Mouse (Mus musculus) forebrain, embryonic 13.5 days (tissue): Measurements from ENCODE around the gene Tmem192. TPM values are rescaled to one million over a fixed set of nuclear protein-coding genes. Genes with fewer than 3 reads are reported as not detected.

ENCODE experiments used
- ATAC-seq: fragments of 200-750 bp; cut with Nextera tagmentation; 2 replicates; pipeline ENCODE4 v1.8.0; 2017
- H3K27ac ChIP-seq: fragments of 300-500 bp; sonication (generic); 2 replicates; pipeline ENCODE4 v1.5.1; 2015; ENCODE audit warnings: inconsistent platforms, mild to moderate bottlenecking, moderate library complexity
- H3K27me3 ChIP-seq: fragments of 300-500 bp; sonication (generic); 2 replicates; pipeline ENCODE4 v1.6.1; 2015; ENCODE audit warnings: mild to moderate bottlenecking, inconsistent platforms
- H3K36me3 ChIP-seq: fragments of 300-500 bp; sonication (generic); 2 replicates; pipeline ENCODE4 v1.6.1; 2015; ENCODE audit warnings: mild to moderate bottlenecking, inconsistent platforms; ENCODE audit not compliant: poor library complexity, severe bottlenecking
- H3K4me1 ChIP-seq: fragments of 300-500 bp; sonication (generic); 2 replicates; pipeline ENCODE4 v1.6.1; 2015; ENCODE audit warnings: inconsistent platforms
- H3K4me2 ChIP-seq: fragments of 300-500 bp; sonication (generic); 2 replicates; pipeline ENCODE4 v1.6.1; 2015; ENCODE audit warnings: inconsistent platforms, mild to moderate bottlenecking, moderate library complexity
- H3K4me3 ChIP-seq: fragments of 300-500 bp; sonication (generic); 2 replicates; pipeline ENCODE4 v1.5.1; 2015; ENCODE audit warnings: mild to moderate bottlenecking, inconsistent platforms
- H3K9ac ChIP-seq: fragments of 300-500 bp; sonication (generic); 2 replicates; pipeline ENCODE4 v1.6.1; 2015; ENCODE audit warnings: mild to moderate bottlenecking, inconsistent platforms
- H3K9me3 ChIP-seq: fragments of 300-500 bp; sonication (generic); replicated peaks from 2 replicates; pipeline ENCODE4 v1.6.1; 2016; ENCODE audit warnings: inconsistent platforms
- WGBS: fragments of 180-500 bp; shearing (Covaris S2); methylation state at CpG from one replicate; pipeline ENCODE4 v1.1.7; 2015; 5-methylcytosine and 5-hydroxymethylcytosine counted together
- polyA plus RNA-seq: library from polyadenylated mRNA; unstranded; fragments of >200 nt; fragmentation: Nextera tagmentation; extraction: Ambion mirVana; gene quantifications from 2 replicates; pipeline ENCODE4 v1.2.1, GENCODE M21; 2015

The Tmem192 gene
- 13.4 and 15.5 TPM in 2 replicates for polyA plus RNA-seq

GRCm38 (mm10) chr8:64946820-64947697 lies at the start of gene Tmem192:
TSS of gene Tmem192 (plus strand) at chr8:64947185.
- peaks cover 16% of the 10 kb centered on the region for H3K27me3 ChIP-seq
- peak within 1 kb of the TSS; percentile 68 for H3K9ac ChIP-seq
- H3K4me3 ChIP-seq: peak within 1 kb of the TSS; percentile 72
- 1% methylated on average over 73 of the region's 73 CpGs for WGBS
- ATAC-seq: peak; percentile 96
- no peaks in the 10 kb centered on the region for H3K9me3 ChIP-seq
- peak within 1 kb of the TSS; percentile 66 for H3K4me2 ChIP-seq
- H3K36me3 ChIP-seq: no peaks in the 10 kb centered on the region
- 0 out of 2 replicates have a peak, but pooled peaks cover 3% of the 10 kb centered on the region for H3K4me1 ChIP-seq
- peak within 1 kb of the TSS; percentile 68 for H3K27ac ChIP-seq

GRCm38 (mm10) chr8:64898710-64899109 lies 48.3 kb upstream of the Tmem192 start:
- H3K4me2 ChIP-seq: no peak overlapping the region
- H3K27ac ChIP-seq: no peak overlapping the region
- 28% methylated on average over 4 of the region's 4 CpGs for WGBS
- no peak overlapping the region for H3K9ac ChIP-seq
- no peak overlapping the region for H3K4me3 ChIP-seq
- H3K27me3 ChIP-seq: no peaks in the 10 kb centered on the region
- no peak for ATAC-seq
- H3K36me3 ChIP-seq: no peaks in the 10 kb centered on the region
- H3K9me3 ChIP-seq: no peaks in the 10 kb centered on the region
- H3K4me1 ChIP-seq: peaks cover 2% of the 10 kb centered on the region; the same call in 1 of the 2 replicates

- no peaks in the 10 kb centered on the region for H3K27me3 ChIP-seq
- H3K9ac ChIP-seq: no peak overlapping the region
- no peak for ATAC-seq
- WGBS: 94% methylated on average over 3 of the region's 3 CpGs
- H3K9me3 ChIP-seq: no peaks in the 10 kb centered on the region
- no peak overlapping the region for H3K4me3 ChIP-seq
- no peak overlapping the region for H3K4me2 ChIP-seq
- H3K36me3 ChIP-seq: no peaks in the 10 kb centered on the region
- H3K4me1 ChIP-seq: peaks cover 8% of the 10 kb centered on the region; the same call in 1 of the 2 replicates
- H3K27ac ChIP-seq: no peak overlapping the region
Measured at GRCm38 (mm10) chr8:64900645-64901044, 46.3 kb upstream of the Tmem192 start.

GRCm38 (mm10) chr8:64901527-64902156 lies 45.3 kb upstream of the Tmem192 start:
- Histone ChIP-seq H3K27ac (no peak overlapping the region), H3K9me3 (no peaks in the 10 kb centered on the region), H3K4me3 (no peak overlapping the region), H3K4me1 (peaks cover 8% of the 10 kb centered on the region; the same call in 1 of the 2 replicates), H3K9ac (no peak overlapping the region), H3K4me2 (no peak overlapping the region), H3K36me3 (no peaks in the 10 kb centered on the region), H3K27me3 (no peaks in the 10 kb centered on the region)
- WGBS: 66% methylated on average over 7 of the region's 7 CpGs
- no peak for ATAC-seq

GRCm38 (mm10) chr8:64902191-64902590 lies 44.8 kb upstream of the Tmem192 start:
- no peak for ATAC-seq
- no peak overlapping the region for H3K9ac ChIP-seq

GRCm38 (mm10) chr8:64903778-64904177 lies 43.2 kb upstream of the Tmem192 start:
- Histone ChIP-seq H3K4me1 (peaks cover 8% of the 10 kb centered on the region; the same call in 1 of the 2 replicates), H3K27ac (no peak overlapping the region), H3K4me2 (no peak overlapping the region), H3K27me3 (no peaks in the 10 kb centered on the region), H3K36me3 (no peaks in the 10 kb centered on the region), H3K4me3 (no peak overlapping the region), H3K9me3 (no peaks in the 10 kb centered on the region), H3K9ac (no peak overlapping the region)
- ATAC-seq: peak; percentile 43; the same call in 1 of the 2 replicates
- 16% methylated on average over 3 of the region's 3 CpGs for WGBS

More at GRCm38 (mm10) chr8:64902191-64902590, 44.8 kb upstream of the Tmem192 start:
- H3K9me3 ChIP-seq: no peaks in the 10 kb centered on the region
- no peaks in the 10 kb centered on the region for H3K36me3 ChIP-seq
- no peak overlapping the region for H3K27ac ChIP-seq
- no peak overlapping the region for H3K4me2 ChIP-seq
- no peak overlapping the region for H3K4me3 ChIP-seq
- WGBS: 70% methylated on average over 12 of the region's 12 CpGs
- H3K4me1 ChIP-seq: peaks cover 8% of the 10 kb centered on the region; the same call in 1 of the 2 replicates
- H3K27me3 ChIP-seq: no peaks in the 10 kb centered on the region

- no peak overlapping the region for H3K27ac ChIP-seq
- H3K9ac ChIP-seq: no peak overlapping the region
- no peaks in the 10 kb centered on the region for H3K27me3 ChIP-seq
- no peak for ATAC-seq
- WGBS: 97% methylated on average over 2 of the region's 2 CpGs
- H3K4me2 ChIP-seq: no peak overlapping the region
- H3K4me3 ChIP-seq: no peak overlapping the region
- H3K36me3 ChIP-seq: no peaks in the 10 kb centered on the region
- no peaks in the 10 kb centered on the region for H3K9me3 ChIP-seq
- H3K4me1 ChIP-seq: no peaks in the 10 kb centered on the region
Measured at GRCm38 (mm10) chr8:64910026-64910425, 37.0 kb upstream of the Tmem192 start.

- H3K36me3 ChIP-seq: no peaks in the 10 kb centered on the region
- WGBS: 76% methylated on average over 5 of the region's 5 CpGs
- H3K27ac ChIP-seq: no peak overlapping the region
- ATAC-seq: no peak
- no peak overlapping the region for H3K4me3 ChIP-seq
- no peak overlapping the region for H3K4me2 ChIP-seq
- H3K27me3 ChIP-seq: no peaks in the 10 kb centered on the region
- H3K9me3 ChIP-seq: no peaks in the 10 kb centered on the region
- no peak overlapping the region for H3K9ac ChIP-seq
- peaks cover 7% of the 10 kb centered on the region; the same call in 1 of the 2 replicates for H3K4me1 ChIP-seq
Measured at GRCm38 (mm10) chr8:64916793-64917192, 30.2 kb upstream of the Tmem192 start.

GRCm38 (mm10) chr8:64923329-64923728 lies 23.7 kb upstream of the Tmem192 start:
- Histone ChIP-seq H3K4me2 (no peak overlapping the region), H3K9ac (no peak overlapping the region), H3K27ac (no peak overlapping the region), H3K9me3 (no peaks in the 10 kb centered on the region), H3K36me3 (no peaks in the 10 kb centered on the region), H3K4me3 (no peak overlapping the region), H3K27me3 (no peaks in the 10 kb centered on the region), H3K4me1 (peaks cover 9% of the 10 kb centered on the region; the same call in 1 of the 2 replicates)
- WGBS: 77% methylated on average over 3 of the region's 3 CpGs
- ATAC-seq: no peak

GRCm38 (mm10) chr8:64925762-64926161 lies 21.2 kb upstream of the Tmem192 start:
- Histone ChIP-seq H3K4me3 (no peak overlapping the region), H3K27me3 (no peaks in the 10 kb centered on the region), H3K27ac (no peak overlapping the region), H3K4me2 (no peak overlapping the region), H3K9me3 (no peaks in the 10 kb centered on the region), H3K9ac (no peak overlapping the region), H3K36me3 (no peaks in the 10 kb centered on the region), H3K4me1 (peaks cover 9% of the 10 kb centered on the region; the same call in 1 of the 2 replicates)
- ATAC-seq: peak; percentile 63; the same call in 1 of the 2 replicates
- WGBS: 88% methylated on average over 4 of the region's 4 CpGs

GRCm38 (mm10) chr8:64926355-64926754 lies 20.6 kb upstream of the Tmem192 start:
- ATAC-seq: peak; percentile 30; the same call in 1 of the 2 replicates
- no peaks in the 10 kb centered on the region for H3K27me3 ChIP-seq
- 80% methylated on average over 3 of the region's 3 CpGs for WGBS
- no peaks in the 10 kb centered on the region for H3K36me3 ChIP-seq
- peaks cover 6% of the 10 kb centered on the region; the same call in 1 of the 2 replicates for H3K4me1 ChIP-seq
- no peaks in the 10 kb centered on the region for H3K9me3 ChIP-seq
- H3K4me3 ChIP-seq: no peak overlapping the region
- no peak overlapping the region for H3K27ac ChIP-seq
- H3K9ac ChIP-seq: no peak overlapping the region
- no peak overlapping the region for H3K4me2 ChIP-seq

- no peaks in the 10 kb centered on the region for H3K9me3 ChIP-seq
- no peak overlapping the region for H3K4me3 ChIP-seq
- no peaks in the 10 kb centered on the region for H3K27me3 ChIP-seq
- H3K36me3 ChIP-seq: no peaks in the 10 kb centered on the region
- no peaks in the 10 kb centered on the region for H3K4me1 ChIP-seq
- no peak for ATAC-seq
- 65% methylated on average over 6 of the region's 6 CpGs for WGBS
- no peak overlapping the region for H3K4me2 ChIP-seq
- no peak overlapping the region for H3K9ac ChIP-seq
- H3K27ac ChIP-seq: no peak overlapping the region
Measured at GRCm38 (mm10) chr8:64928938-64929337, 18.0 kb upstream of the Tmem192 start.
